Mouse (Mus musculus) T-helper 2 cell (primary cell): ENCODE measurements around the gene Rplp1.

ENCODE experiments used
- in situ Hi-C: fragments of 300-600 bp; cut with MboI, MseI; formaldehyde crosslinking; loops from one replicate; pipeline ENCODE4 v1.15.1; 2025; ENCODE audit warnings: high pct_unique_total_duplicates

The Rplp1 gene

GRCm38 (mm10) chr9:61911300-61912128 lies 2.8 kb downstream of the Rplp1 start:
- in situ Hi-C loops, result no loop called here

GRCm38 (mm10) chr9:61910526-61911256 lies 3.7 kb downstream of the Rplp1 start:
- in situ Hi-C loops, result no loop called here

GRCm38 (mm10) chr9:61909633-61910032 lies 4.7 kb downstream of the Rplp1 start:
- in situ Hi-C loops, result loop anchor here (5.0 kb wide), 1 partner anchor 537 kb away; the partner anchor contains the start of gene Tle3

- in situ Hi-C loops, result loop anchor here (5.0 kb wide), 1 partner anchor 537 kb away; the partner anchor contains the start of gene Tle3
Observed at GRCm38 (mm10) chr9:61908832-61909407, 5.4 kb downstream of the Rplp1 start.

- in situ Hi-C loops, result loop anchor here (5.0 kb wide), 1 partner anchor 536 kb away; the partner anchor contains the start of gene Tle3
Observed at GRCm38 (mm10) chr9:61908341-61908740, 6.0 kb downstream of the Rplp1 start.

GRCm38 (mm10) chr9:61907621-61908295 lies 6.6 kb downstream of the Rplp1 start:
- in situ Hi-C loops, result loop anchor here (5.0 kb wide), 1 partner anchor 535 kb away; the partner anchor contains the start of gene Tle3

- in situ Hi-C loops, result loop anchor here (5.0 kb wide), 1 partner anchor 535 kb away; the partner anchor contains the start of gene Tle3
Observed at GRCm38 (mm10) chr9:61906912-61907311, 7.4 kb downstream of the Rplp1 start.

- in situ Hi-C loops, result loop anchor here (5.0 kb wide), 1 partner anchor 533 kb away; the partner anchor contains the start of gene Tle3
Observed at GRCm38 (mm10) chr9:61905576-61905975, 8.8 kb downstream of the Rplp1 start.

- in situ Hi-C loops, result no loop called here
Observed at GRCm38 (mm10) chr9:61904201-61904600, 10.1 kb downstream of the Rplp1 start.

- in situ Hi-C loops, result no loop called here
Observed at GRCm38 (mm10) chr9:61902445-61902844, 11.9 kb downstream of the Rplp1 start.

GRCm38 (mm10) chr9:61901574-61901973 lies 12.8 kb downstream of the Rplp1 start:
- in situ Hi-C loops, result no loop called here

- in situ Hi-C loops, result loop anchor here (5.0 kb wide), 1 partner anchor 38 kb away; no protein-coding TSS in a partner anchor
Observed at GRCm38 (mm10) chr9:61899804-61900203, 14.5 kb downstream of the Rplp1 start.

- in situ Hi-C loops, result loop anchor here (5.0 kb wide), 1 partner anchor 36 kb away; no protein-coding TSS in a partner anchor
Observed at GRCm38 (mm10) chr9:61898401-61898800, 15.9 kb downstream of the Rplp1 start.

GRCm38 (mm10) chr9:61895014-61895413 lies 19.3 kb downstream of the Rplp1 start:
- in situ Hi-C loops, result loop anchor here (5.0 kb wide), 1 partner anchor 33 kb away; no protein-coding TSS in a partner anchor

GRCm38 (mm10) chr9:61889855-61890254 lies 24.5 kb downstream of the Rplp1 start:
- in situ Hi-C loops, result no loop called here

GRCm38 (mm10) chr9:61887661-61888379 lies 26.5 kb downstream of the Rplp1 start:
- in situ Hi-C loops, result no loop called here

GRCm38 (mm10) chr9:61885964-61886363 lies 28.4 kb downstream of the Rplp1 start:
- in situ Hi-C loops, result no loop called here

GRCm38 (mm10) chr9:61884936-61885335 lies 29.4 kb downstream of the Rplp1 start:
- in situ Hi-C loops, result no loop called here

GRCm38 (mm10) chr9:61884375-61884774 lies 30.0 kb downstream of the Rplp1 start:
- in situ Hi-C loops, result no loop called here

- in situ Hi-C loops, result no loop called here
Observed at GRCm38 (mm10) chr9:61882179-61882578, 32.2 kb downstream of the Rplp1 start.
